Mouse (Mus musculus) stomach, postnatal 0 days (tissue): ENCODE results near the gene Tmem252. TPM values are rescaled to one million over a fixed set of nuclear protein-coding genes. Genes with fewer than 3 reads are reported as not detected.
A peak's percentile ranks its signal among the peaks of the same experiment; 100 is the strongest.

Source experiments
- ATAC-seq: fragments of 200-750 bp; cut with Nextera tagmentation; 2 replicates; pipeline ENCODE4 v1.8.0; 2017; ENCODE audit not compliant: low FRiP score, low TSS enrichment
- DNase-seq: peaks from one replicate; pipeline ENCODE4 v3.0.0-alpha.2; 2016; ENCODE audit warnings: low spot score
- H3K27ac ChIP-seq: fragments of 300-500 bp; sonication (generic); replicated peaks from 2 replicates; pipeline ENCODE4 v1.5.1; 2014; ENCODE audit warnings: mild to moderate bottlenecking, control low read depth
- H3K27me3 ChIP-seq: fragments of 300-500 bp; sonication (generic); 2 replicates; pipeline ENCODE4 v1.6.1; 2014; ENCODE audit warnings: low read length; ENCODE audit not compliant: control insufficient read depth, insufficient read depth
- H3K36me3 ChIP-seq: fragments of 300-500 bp; sonication (generic); 2 replicates; pipeline ENCODE4 v1.6.1; 2014; ENCODE audit warnings: low read length, mixed read lengths; ENCODE audit not compliant: control insufficient read depth, insufficient read depth
- H3K4me1 ChIP-seq: fragments of 300-500 bp; sonication (generic); replicated peaks from 2 replicates; pipeline ENCODE4 v1.6.1; 2014; ENCODE audit warnings: antibody characterized with exemption; ENCODE audit not compliant: control insufficient read depth, insufficient read depth
- H3K4me2 ChIP-seq: fragments of 300-500 bp; sonication (generic); replicated peaks from 2 replicates; pipeline ENCODE4 v1.6.1; 2014; ENCODE audit warnings: low read depth, mild to moderate bottlenecking, control low read depth, moderate library complexity
- H3K4me3 ChIP-seq: fragments of 300-500 bp; sonication (generic); 2 replicates; pipeline ENCODE4 v1.5.1; 2014; ENCODE audit warnings: low read depth, low read length, control low read depth
- H3K9ac ChIP-seq: fragments of 300-500 bp; sonication (generic); 2 replicates; pipeline ENCODE4 v1.6.1; 2014; ENCODE audit warnings: mild to moderate bottlenecking, low read length, control low read depth, mixed read lengths
- H3K9me3 ChIP-seq: fragments of 300-500 bp; sonication (generic); 2 replicates; pipeline ENCODE4 v1.6.1; 2016; ENCODE audit warnings: low read length; ENCODE audit not compliant: control insufficient read depth
- CTCF ChIP-seq: IDR thresholded peaks from 2 replicates; pipeline ENCODE4 v1.5.1; 2016; ENCODE audit warnings: antibody characterized with exemption, low read depth, mild to moderate bottlenecking, moderate library complexity
- EP300 ChIP-seq: optimal IDR thresholded peaks from 2 replicates; pipeline ENCODE3; 2016; ENCODE audit warnings: antibody characterized with exemption
- WGBS: fragments of 180-500 bp; shearing (Covaris S2); extraction: QIAGEN DNeasy Blood & Tissue Kit; methylation state at CpG from one replicate; pipeline ENCODE4 v1.1.7; 2014; 5-methylcytosine and 5-hydroxymethylcytosine counted together
- polyA plus RNA-seq: library from polyadenylated mRNA; unstranded; fragments of >200 nt; fragmentation: Nextera tagmentation; extraction: Ambion mirVana; gene quantifications from 2 replicates; pipeline ENCODE4 v1.2.1, GENCODE M21; 2015

The Tmem252 gene
- polyA plus RNA-seq, 1 experiment from 2014 or later, result 5.8 TPM

DNA sequence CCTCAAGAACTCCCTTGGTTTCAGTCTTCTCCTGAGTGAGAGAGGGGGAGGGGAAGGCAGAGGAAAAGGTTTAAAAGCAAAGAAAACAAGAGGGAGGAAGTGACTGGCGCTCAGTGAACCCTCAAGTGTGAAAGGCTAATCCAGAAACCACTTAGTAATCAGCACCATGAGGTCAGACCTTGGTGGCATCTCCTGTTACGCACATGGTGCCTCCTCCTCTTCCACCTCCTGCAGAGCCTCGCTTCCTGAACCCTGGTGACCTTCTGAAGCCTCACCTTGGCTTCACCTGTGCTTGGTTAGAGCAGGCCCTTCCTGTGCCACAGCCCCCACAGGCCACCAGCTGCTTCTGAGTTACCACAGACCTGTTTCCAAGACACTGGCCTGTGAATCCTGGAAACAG, 2.2 kb upstream of the Tmem252 start:
- H3K27me3 ChIP-seq, result no peaks in the 10 kb centered on the region
- no peak overlapping the region for H3K27ac ChIP-seq
- no peak overlapping the region for H3K9ac ChIP-seq
- no peak overlapping the region for H3K4me3 ChIP-seq
- no peak for DNase-seq
- no peaks in the 10 kb centered on the region for H3K9me3 ChIP-seq
- no peak for ATAC-seq
- 61% methylated on average over 3 of the region's 3 CpGs for WGBS
- H3K36me3 ChIP-seq, result no peaks in the 10 kb centered on the region
- no peak overlapping the region for H3K4me2 ChIP-seq
- TF ChIP-seq CTCF (no peak), EP300 (no peak)
- no peaks in the 10 kb centered on the region for H3K4me1 ChIP-seq

DNA sequence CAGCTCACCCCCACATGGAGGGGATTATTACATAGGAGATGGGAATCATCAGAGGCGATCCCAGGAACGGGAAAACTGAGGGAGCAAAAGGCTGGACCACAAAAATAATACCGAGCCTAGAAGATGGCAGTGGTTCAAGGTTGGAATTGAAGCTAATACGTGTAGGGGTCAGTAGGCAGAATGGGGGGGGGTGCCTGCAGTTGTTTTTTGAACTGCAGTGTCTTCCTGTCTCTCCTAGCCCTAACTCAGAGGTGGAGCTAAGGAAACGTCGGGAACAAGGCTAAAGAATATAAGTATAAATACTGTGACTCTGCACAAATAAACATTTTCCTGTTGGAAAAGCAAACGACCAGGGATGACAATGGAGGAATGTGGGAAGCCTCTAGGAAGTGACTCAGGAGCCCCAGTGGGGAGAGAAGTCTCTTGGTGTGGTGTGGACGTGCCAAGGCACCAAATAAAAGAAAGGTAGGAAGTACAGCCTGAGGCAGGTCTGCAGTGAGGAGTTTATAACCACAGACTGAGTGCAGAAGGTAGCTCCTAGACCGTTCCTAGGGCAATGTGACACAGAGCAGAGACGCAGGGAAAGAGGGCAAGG, 1.3 kb upstream of the Tmem252 start:
- TF ChIP-seq EP300, result no peak
- no peak for TF ChIP-seq CTCF
- no peak overlapping the region for H3K4me3 ChIP-seq
- DNase-seq (no peak), ATAC-seq (no peak)
- H3K9me3 ChIP-seq, result no peaks in the 10 kb centered on the region
- 50% methylated on average over 10 of the region's 10 CpGs for WGBS
- no peak overlapping the region for H3K4me2 ChIP-seq
- H3K36me3 ChIP-seq, result no peaks in the 10 kb centered on the region
- H3K4me1 ChIP-seq, result no peaks in the 10 kb centered on the region
- no peaks in the 10 kb centered on the region for H3K27me3 ChIP-seq
- no peak overlapping the region for H3K27ac ChIP-seq
- H3K9ac ChIP-seq, result no peak overlapping the region

GRCm38 (mm10) chr19:24673331-24673730, 477 bp upstream of the Tmem252 start:
- 57% methylated on average over 10 of the region's 10 CpGs for WGBS
- H3K4me3 ChIP-seq, result no peak overlapping the region
- H3K4me1 ChIP-seq, result no peaks in the 10 kb centered on the region
- ATAC-seq (no peak), DNase-seq (no peak)
- H3K27ac ChIP-seq, result no peak overlapping the region
- no peak for TF ChIP-seq EP300
- TF ChIP-seq CTCF, result no peak
- H3K4me2 ChIP-seq, result no peak overlapping the region
- no peak overlapping the region for H3K9ac ChIP-seq
- no peaks in the 10 kb centered on the region for H3K9me3 ChIP-seq
- H3K36me3 ChIP-seq, result no peaks in the 10 kb centered on the region
- no peaks in the 10 kb centered on the region for H3K27me3 ChIP-seq

- Histone ChIP-seq H3K9me3 (no peaks in the 10 kb centered on the region), H3K9ac (no peak overlapping the region), H3K4me2 (no peak overlapping the region), H3K27ac (no peak overlapping the region), H3K4me3 (no peak overlapping the region), H3K4me1 (no peaks in the 10 kb centered on the region), H3K36me3 (no peaks in the 10 kb centered on the region), H3K27me3 (no peaks in the 10 kb centered on the region)
- 80% methylated on average over 7 of the region's 7 CpGs for WGBS
- no peak for ATAC-seq
- no peak for TF ChIP-seq CTCF
- TF ChIP-seq EP300, result no peak
- no peak for DNase-seq
Observed at GRCm38 (mm10) chr19:24676429-24676828, 2.6 kb downstream of the Tmem252 start.

GRCm38 (mm10) chr19:24677242-24677984, 3.6 kb downstream of the Tmem252 start:
- Histone ChIP-seq H3K4me1 (no peaks in the 10 kb centered on the region), H3K36me3 (no peaks in the 10 kb centered on the region), H3K9me3 (no peaks in the 10 kb centered on the region), H3K4me2 (no peak overlapping the region), H3K27ac (no peak overlapping the region), H3K27me3 (no peaks in the 10 kb centered on the region), H3K9ac (no peak overlapping the region), H3K4me3 (no peak overlapping the region)
- TF ChIP-seq EP300 (no peak), CTCF (no peak)
- no peak for DNase-seq
- 69% methylated on average over 8 of the region's 8 CpGs for WGBS
- ATAC-seq, result no peak

DNA sequence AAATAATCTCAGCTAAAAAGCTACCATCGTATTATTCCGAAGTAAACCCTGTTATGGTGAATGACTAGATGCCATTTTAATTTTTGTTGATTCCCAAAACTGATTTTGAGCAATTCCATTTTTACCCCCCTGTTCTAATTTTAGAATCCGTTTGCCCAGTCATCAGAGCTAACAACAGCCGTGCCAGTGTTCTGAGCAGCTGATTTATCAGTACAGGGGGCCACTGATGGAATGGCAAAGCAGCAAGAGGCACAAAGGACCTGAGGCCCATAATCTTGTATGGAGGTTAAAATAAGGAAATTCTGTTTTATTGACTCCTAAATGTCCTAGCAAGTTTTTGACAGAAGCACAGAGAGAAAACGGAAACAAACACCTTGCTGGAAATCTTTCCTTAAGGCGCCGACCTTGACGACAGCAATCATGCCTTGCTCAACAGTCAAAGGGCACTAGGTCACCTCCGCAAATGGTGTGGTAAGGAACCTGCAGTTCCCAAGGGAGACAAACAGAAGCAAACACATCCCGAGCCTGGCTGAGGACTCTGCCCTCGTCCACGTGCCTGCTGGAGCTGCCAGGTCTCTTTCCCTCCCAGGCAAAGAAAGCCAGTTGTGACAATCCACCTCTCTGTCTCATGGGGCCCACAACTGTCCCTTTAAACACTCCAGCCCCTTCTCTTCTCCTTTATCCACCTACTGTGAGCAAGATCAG, 9.4 kb downstream of the Tmem252 start:
- Histone ChIP-seq H3K4me3 (no peak overlapping the region), H3K4me2 (no peak overlapping the region), H3K27me3 (no peaks in the 10 kb centered on the region), H3K36me3 (no peaks in the 10 kb centered on the region), H3K27ac (no peak overlapping the region), H3K9ac (no peak overlapping the region), H3K9me3 (no peaks in the 10 kb centered on the region), H3K4me1 (no peaks in the 10 kb centered on the region)
- WGBS, result 50% methylated on average over 12 of the region's 12 CpGs
- peak; percentile 51 for DNase-seq
- TF ChIP-seq CTCF (no peak), EP300 (no peak)
- ATAC-seq, result peak; percentile 67; the same call in 1 of the 2 replicates
